Mouse (Mus musculus) liver, embryonic 14.5 days (tissue): ENCODE measurements around the gene Slc4a2.

Source experiments
- CTCF ChIP-seq: IDR thresholded peaks from 2 replicates; pipeline ENCODE4 v1.5.1; 2016; ENCODE audit warnings: antibody characterized with exemption, low read depth, control low read depth
- EP300 ChIP-seq: IDR thresholded peaks from 2 replicates; pipeline ENCODE4 v1.6.1; 2016; ENCODE audit warnings: antibody characterized with exemption, low read depth

- TF ChIP-seq CTCF: no peak
- TF ChIP-seq EP300: no peak
These were observed 61.3 kb downstream of the Slc4a2 start for GRCm38 (mm10) chr5:24484963-24485362.
